Mouse (Mus musculus) limb, embryonic 14.5 days (tissue): ENCODE data around the gene Wdr1. TPM values are rescaled to one million over a fixed set of nuclear protein-coding genes. Genes with fewer than 3 reads are reported as not detected.

Source experiments
- ATAC-seq: fragments of 200-750 bp; cut with Nextera tagmentation; 2 replicates; pipeline ENCODE4 v1.8.0; 2017; ENCODE audit warnings: low read depth, moderate number of reproducible peaks, moderate TSS enrichment; ENCODE audit not compliant: low FRiP score
- DNase-seq: peaks from one replicate; pipeline ENCODE4 v3.0.0-alpha.2; 2015; ENCODE audit warnings: low spot score
- H3K27ac ChIP-seq: fragments of 300-500 bp; sonication (generic); replicated peaks from 2 replicates; pipeline ENCODE4 v1.5.1; 2014; ENCODE audit warnings: low read depth, mild to moderate bottlenecking, low read length, moderate library complexity, mixed read lengths
- H3K27me3 ChIP-seq: fragments of 300-500 bp; sonication (generic); 2 replicates; pipeline ENCODE4 v1.6.1; 2014; ENCODE audit warnings: low read length, mixed read lengths; ENCODE audit not compliant: control insufficient read depth, insufficient read depth
- H3K36me3 ChIP-seq: fragments of 300-500 bp; sonication (generic); 2 replicates; pipeline ENCODE4 v1.6.1; 2014; ENCODE audit warnings: mild to moderate bottlenecking, low read length, moderate library complexity, mixed read lengths; ENCODE audit not compliant: control insufficient read depth, insufficient read depth
- H3K4me1 ChIP-seq: fragments of 300-500 bp; sonication (generic); 2 replicates; pipeline ENCODE4 v1.6.1; 2014; ENCODE audit warnings: antibody characterized with exemption, low read length, mixed read lengths; ENCODE audit not compliant: control insufficient read depth, insufficient read depth
- H3K4me2 ChIP-seq: fragments of 300-500 bp; sonication (generic); replicated peaks from 2 replicates; pipeline ENCODE4 v1.6.1; 2014; ENCODE audit warnings: low read depth, mild to moderate bottlenecking, low read length, moderate library complexity; ENCODE audit not compliant: severe bottlenecking
- H3K4me3 ChIP-seq: fragments of 300-500 bp; sonication (generic); replicated peaks from 2 replicates; pipeline ENCODE4 v1.5.1; 2014; ENCODE audit warnings: low read length
- H3K9ac ChIP-seq: fragments of 300-500 bp; sonication (generic); 2 replicates; pipeline ENCODE4 v1.6.1; 2014; ENCODE audit warnings: mild to moderate bottlenecking, low read depth, low read length, moderate library complexity; ENCODE audit not compliant: severe bottlenecking
- H3K9me3 ChIP-seq: fragments of 300-500 bp; sonication (generic); 2 replicates; pipeline ENCODE4 v1.6.1; 2016; ENCODE audit warnings: low read length; ENCODE audit not compliant: control insufficient read depth
- POLR2A ChIP-seq: fragments of 200-500 bp; IDR thresholded peaks from 2 replicates; pipeline ENCODE4 v1.8.0; 2012; ENCODE audit warnings: inconsistent platforms, mild to moderate bottlenecking, moderate library complexity, borderline replicate concordance; ENCODE audit not compliant: insufficient read depth, insufficient read length; ENCODE audit errors: extremely low read depth
- WGBS: fragments of 180-500 bp; shearing (Covaris S2); extraction: QIAGEN DNeasy Blood & Tissue Kit; methylation state at CpG from one replicate; pipeline ENCODE4 v1.1.7; 2014; 5-methylcytosine and 5-hydroxymethylcytosine counted together
- polyA plus RNA-seq, 2 experiments: library from polyadenylated mRNA; depleted of rRNA in 1 of 2; stranded (reverse) in 1 of 2; unstranded in 1 of 2; fragments of >200 nt; fragmentation: Nextera tagmentation in 1 of 2; extraction: Ambion mirVana in 1 of 2; gene quantifications; 2 replicates each; pipeline versions ENCODE4 v1.2.1 to v1.2.3; 2012 to 2014

The Wdr1 gene
- polyA plus RNA-seq, 2 experiments = 136 to 231 TPM

GRCm38 (mm10) chr5:38538508-38538907 is 24.5 kb downstream of the Wdr1 start:
- DNase-seq = no peak
- H3K27me3 ChIP-seq = no peaks in the 10 kb centered on the region
- no peak overlapping the region for H3K27ac ChIP-seq
- WGBS = 89% methylated on average over 8 of the region's 8 CpGs
- H3K4me1 ChIP-seq = peaks cover 2% of the 10 kb centered on the region; the same call in 1 of the 2 replicates
- TF ChIP-seq POLR2A = no peak
- no peak overlapping the region for H3K9ac ChIP-seq
- no peak for ATAC-seq
- no peak overlapping the region for H3K4me3 ChIP-seq
- peaks cover 100% of the 10 kb centered on the region for H3K36me3 ChIP-seq
- no peaks in the 10 kb centered on the region for H3K9me3 ChIP-seq
- H3K4me2 ChIP-seq = no peak overlapping the region

DNA sequence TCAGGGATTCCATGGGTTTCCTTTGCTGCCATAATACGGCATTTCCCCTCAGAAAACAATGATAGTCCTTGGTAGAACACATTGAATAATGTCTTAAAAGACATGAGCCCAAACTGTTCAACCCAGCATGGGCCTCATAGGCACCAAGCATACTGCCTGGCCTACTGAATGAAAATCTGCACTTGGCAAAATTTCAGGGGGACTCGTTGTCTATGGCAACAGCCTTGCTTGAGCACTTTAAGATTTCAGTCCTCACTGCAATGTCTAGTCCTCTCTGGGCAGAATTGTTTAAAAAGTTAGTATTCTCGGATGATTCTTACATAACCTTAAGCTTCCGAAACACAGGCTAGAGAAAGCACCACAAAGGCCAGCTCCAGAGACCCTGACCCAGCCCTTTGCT is 25.2 kb downstream of the Wdr1 start:
- Histone ChIP-seq H3K4me1 (no peaks in the 10 kb centered on the region), H3K9ac (no peak overlapping the region), H3K27me3 (no peaks in the 10 kb centered on the region), H3K4me2 (no peak overlapping the region), H3K27ac (no peak overlapping the region), H3K4me3 (no peak overlapping the region), H3K9me3 (no peaks in the 10 kb centered on the region), H3K36me3 (peaks cover 98% of the 10 kb centered on the region)
- ATAC-seq (no peak), DNase-seq (no peak)
- WGBS = 90% methylated on average over 4 of the region's 4 CpGs
- no peak for TF ChIP-seq POLR2A

- H3K36me3 ChIP-seq = peaks cover 98% of the 10 kb centered on the region
- no peak overlapping the region for H3K9ac ChIP-seq
- no peak overlapping the region for H3K27ac ChIP-seq
- no peaks in the 10 kb centered on the region for H3K4me1 ChIP-seq
- H3K27me3 ChIP-seq = no peaks in the 10 kb centered on the region
- ATAC-seq (no peak), DNase-seq (no peak)
- no peak overlapping the region for H3K4me3 ChIP-seq
- WGBS = 93% methylated on average over 3 of the region's 3 CpGs
- no peaks in the 10 kb centered on the region for H3K9me3 ChIP-seq
- H3K4me2 ChIP-seq = no peak overlapping the region
- no peak for TF ChIP-seq POLR2A
Observed at GRCm38 (mm10) chr5:38536822-38537221, 26.2 kb downstream of the Wdr1 start.

GRCm38 (mm10) chr5:38532084-38532483 is 30.9 kb downstream of the Wdr1 start:
- Histone ChIP-seq H3K27ac (no peak overlapping the region), H3K4me2 (no peak overlapping the region), H3K4me3 (no peak overlapping the region), H3K36me3 (peaks cover 95% of the 10 kb centered on the region), H3K9ac (no peak overlapping the region), H3K4me1 (no peaks in the 10 kb centered on the region), H3K9me3 (no peaks in the 10 kb centered on the region), H3K27me3 (no peaks in the 10 kb centered on the region)
- no peak for ATAC-seq
- 99% methylated on average over 4 of the region's 4 CpGs for WGBS
- no peak for TF ChIP-seq POLR2A
- no peak for DNase-seq

GRCm38 (mm10) chr5:38529724-38530428 is 33.1 kb downstream of the Wdr1 start:
- Histone ChIP-seq H3K4me1 (no peaks in the 10 kb centered on the region), H3K27ac (no peak overlapping the region), H3K36me3 (peaks cover 91% of the 10 kb centered on the region), H3K27me3 (no peaks in the 10 kb centered on the region), H3K4me3 (no peak overlapping the region), H3K4me2 (no peak overlapping the region), H3K9ac (no peak overlapping the region), H3K9me3 (no peaks in the 10 kb centered on the region)
- no peak for DNase-seq
- no peak for ATAC-seq
- 79% methylated on average over 6 of the region's 6 CpGs for WGBS
- TF ChIP-seq POLR2A = no peak

- no peak overlapping the region for H3K4me3 ChIP-seq
- no peaks in the 10 kb centered on the region for H3K27me3 ChIP-seq
- H3K4me2 ChIP-seq = no peak overlapping the region
- peaks cover 26% of the 10 kb centered on the region for H3K36me3 ChIP-seq
- WGBS = 92% methylated on average over 5 of the region's 5 CpGs
- DNase-seq (no peak), ATAC-seq (no peak)
- no peak overlapping the region for H3K27ac ChIP-seq
- H3K4me1 ChIP-seq = no peaks in the 10 kb centered on the region
- no peaks in the 10 kb centered on the region for H3K9me3 ChIP-seq
- no peak overlapping the region for H3K9ac ChIP-seq
- no peak for TF ChIP-seq POLR2A
Observed at GRCm38 (mm10) chr5:38522977-38523376, 40.0 kb downstream of the Wdr1 start.
